In genomic region chr11:97658751-97659266, GRCm38 (mm10) we compare ENCODE assay signal across 8 mouse cellular contexts. TPM values are rescaled to one million over a fixed set of nuclear protein-coding genes. Genes with fewer than 3 reads are reported as not detected.
A peak's percentile ranks its signal among the peaks of the same experiment; 100 is the strongest.
DNase-seq lines count a peak whose midpoint lies in the region; ATAC-seq and TF ChIP-seq lines count a peak whose summit lies in the region.

No protein-coding gene starts in this region.

- 0 out of 2 replicates have a peak, but pooled peaks cover 5% of the 10 kb centered on the region for H3K27me3 ChIP-seq in lung, postnatal 0 days (replicated peaks; ENCODE audit: insufficient read depth, low read length)
- no peaks in the 10 kb centered on the region for H3K27me3 ChIP-seq in stomach, postnatal 0 days (ENCODE audit: control insufficient read depth, insufficient read depth, low read length)

- H3K4me1 ChIP-seq in lung, postnatal 0 days (ENCODE audit: insufficient read depth, low read depth, low read length), result peaks cover 22% of the 10 kb centered on the region
- 0 out of 2 replicates have a peak, but pooled peaks cover 11% of the 10 kb centered on the region for H3K4me1 ChIP-seq in stomach, postnatal 0 days (replicated peaks; ENCODE audit: control insufficient read depth, insufficient read depth)

- no peaks in the 10 kb centered on the region for H3K9me3 ChIP-seq in lung, postnatal 0 days (ENCODE audit: low read length)
- no peaks in the 10 kb centered on the region for H3K9me3 ChIP-seq in stomach, postnatal 0 days (ENCODE audit: control insufficient read depth, low read length)

- no peak for TF ChIP-seq CTCF in lung, postnatal 0 days (IDR thresholded peaks at IDR 0.05)
- no peak for TF ChIP-seq CTCF in stomach, postnatal 0 days (IDR thresholded peaks at IDR 0.05; ENCODE audit: low read depth)

- ATAC-seq in lung, postnatal 0 days, result no peak
- no peak for ATAC-seq in stomach, postnatal 0 days (ENCODE audit: low FRiP score, low TSS enrichment)

- no peak overlapping the region for H3K4me3 ChIP-seq in lung, postnatal 0 days (ENCODE audit: low read depth, low read length)
- peak overlapping the region; percentile 2; the same call in 1 of the 2 replicates for H3K4me3 ChIP-seq in stomach, postnatal 0 days (ENCODE audit: low read depth, low read length)

- H3K9ac ChIP-seq in lung, postnatal 0 days (replicated peaks; ENCODE audit: low read depth), result 0 out of 2 replicates have a peak overlapping the region, but pooled peaks have one; percentile 78
- H3K9ac ChIP-seq in stomach, postnatal 0 days (ENCODE audit: low read length), result peak overlapping the region; percentile 89; the same call in 1 of the 2 replicates

- no peak for TF ChIP-seq EP300 in lung, postnatal 0 days (IDR thresholded peaks at IDR 0.05)
- TF ChIP-seq EP300 in stomach, postnatal 0 days (optimal IDR thresholded peaks at IDR 0.05), result no peak

- DNase-seq in cerebellum, adult 9-11 months, result peak; percentile 34
- DNase-seq in cerebellum, postnatal 36 days, result no peak
- DNase-seq in lung, postnatal 0 days (ENCODE audit: low spot score), result peak; percentile 8
- no peak for DNase-seq in lung, postnatal 4 days
- peak; percentile 25 for DNase-seq in large intestine, adult 2 months (ENCODE audit: low read depth, low spot score)
- DNase-seq in stomach, postnatal 0 days (ENCODE audit: low spot score), result no peak
- DNase-seq in layer of hippocampus, adult 9-11 months, result no peak
- DNase-seq in cerebellum, postnatal 25 days, result no peak

- no peak overlapping the region; the same call in 1 of the 2 replicates for H3K27ac ChIP-seq in lung, postnatal 0 days (ENCODE audit: low read length)
- H3K27ac ChIP-seq in stomach, postnatal 0 days (replicated peaks), result peak overlapping the region; percentile 91; the same call in 1 of the 2 replicates

- 42% methylated on average over 11 of the region's 11 CpGs for whole genome bisulfite sequencing in lung, postnatal 0 days
- WGBS in large intestine, adult 2 months, result 42% methylated on average over 11 of the region's 11 CpGs
- 51% methylated on average over 11 of the region's 11 CpGs for WGBS in stomach, postnatal 0 days

- H3K4me2 ChIP-seq in lung, postnatal 0 days (replicated peaks; ENCODE audit: low read depth, low read length), result peak overlapping the region; percentile 81
- peak overlapping the region; percentile 89 for H3K4me2 ChIP-seq in stomach, postnatal 0 days (replicated peaks; ENCODE audit: low read depth)

- H3K36me3 ChIP-seq in lung, postnatal 0 days (ENCODE audit: insufficient read depth, low read length), result no peaks in the 10 kb centered on the region
- no peaks in the 10 kb centered on the region for H3K36me3 ChIP-seq in stomach, postnatal 0 days (ENCODE audit: control insufficient read depth, insufficient read depth, low read length)

RNA-seq across cellular contexts. Expression of gene Mllt6, which starts 4.4 kb away (rescaled TPM):
- polyA plus RNA-seq in lung, postnatal 0 days (2015; fragmentation: Nextera tagmentation; extraction: Ambion mirVana), result 3.0 and 3.5 TPM in 2 replicates
- polyA plus RNA-seq in large intestine, adult 2 months (2012; rRNA removed), result 15.8 and 23.9 TPM in 2 replicates
- polyA plus RNA-seq in stomach, postnatal 0 days (2015; fragmentation: Nextera tagmentation; extraction: Ambion mirVana), result 1.1 TPM in 2 replicates

RNA-seq across cellular contexts. Expression of gene Cisd3, which starts 26.8 kb away (rescaled TPM):
- polyA plus RNA-seq in lung, postnatal 0 days (2015; fragmentation: Nextera tagmentation; extraction: Ambion mirVana), result 59.1 and 63.8 TPM in 2 replicates
- 318 and 359 TPM in 2 replicates for polyA plus RNA-seq in large intestine, adult 2 months (2012; rRNA removed)
- polyA plus RNA-seq in stomach, postnatal 0 days (2015; fragmentation: Nextera tagmentation; extraction: Ambion mirVana), result 44.2 TPM in 2 replicates

RNA-seq across cellular contexts. Expression of gene Epop, which starts 29.3 kb away (rescaled TPM):
- 3.5 and 4.1 TPM in 2 replicates for polyA plus RNA-seq in lung, postnatal 0 days (2015; fragmentation: Nextera tagmentation; extraction: Ambion mirVana)
- 1.2 and 1.5 TPM in 2 replicates for polyA plus RNA-seq in large intestine, adult 2 months (2012; rRNA removed)
- polyA plus RNA-seq in stomach, postnatal 0 days (2015; fragmentation: Nextera tagmentation; extraction: Ambion mirVana), result 9.7 and 10.8 TPM in 2 replicates

RNA-seq across cellular contexts. Expression of gene Pcgf2, which starts 41.5 kb away (rescaled TPM):
- 10.5 TPM in 2 replicates for polyA plus RNA-seq in lung, postnatal 0 days (2015; fragmentation: Nextera tagmentation; extraction: Ambion mirVana)
- 26.2 and 38.3 TPM in 2 replicates for polyA plus RNA-seq in large intestine, adult 2 months (2012; rRNA removed)
- 5.9 and 6.6 TPM in 2 replicates for polyA plus RNA-seq in stomach, postnatal 0 days (2015; fragmentation: Nextera tagmentation; extraction: Ambion mirVana)

RNA-seq across cellular contexts. Expression of gene Psmb3, which starts 44.4 kb away (rescaled TPM):
- polyA plus RNA-seq in lung, postnatal 0 days (2015; fragmentation: Nextera tagmentation; extraction: Ambion mirVana), result 350 and 419 TPM in 2 replicates
- polyA plus RNA-seq in large intestine, adult 2 months (2012; rRNA removed), result 509 and 538 TPM in 2 replicates
- polyA plus RNA-seq in stomach, postnatal 0 days (2015; fragmentation: Nextera tagmentation; extraction: Ambion mirVana), result 405 and 438 TPM in 2 replicates

Comparison
In these comparisons a context has a peak if more than half of its experiments do, and no peak if none do; other contexts are left out.
1. DNase-seq: peak in cerebellum, adult 9-11 months (single experiment), lung, postnatal 0 days (single experiment) and large intestine, adult 2 months (single experiment); none in cerebellum, postnatal 36 days (0 of 2), lung, postnatal 4 days (0 of 2), stomach, postnatal 0 days (single experiment), layer of hippocampus, adult 9-11 months (single experiment) and cerebellum, postnatal 25 days (0 of 2).